22 mouse cellular contexts compared by ENCODE assay signal in the genomic region with DNA sequence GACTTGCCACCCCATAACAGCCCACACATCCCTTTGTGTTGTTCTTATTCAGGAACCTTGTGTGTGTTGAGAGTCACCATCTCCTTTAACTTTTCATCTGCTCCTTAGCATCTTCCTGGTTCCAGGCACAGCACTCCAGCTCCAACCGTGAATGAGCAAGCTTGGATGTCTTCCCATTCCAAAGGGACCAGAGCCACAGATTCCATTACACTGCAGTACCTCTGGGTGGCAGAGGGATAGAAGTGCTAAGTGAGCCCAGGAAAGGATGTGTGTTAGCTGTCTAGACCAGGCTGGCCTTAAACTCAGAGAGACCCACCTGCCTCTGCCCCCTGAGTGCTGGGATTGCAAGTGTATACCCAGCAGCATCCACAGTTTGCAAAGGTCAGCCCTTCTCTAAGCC. TPM values are rescaled to one million over a fixed set of nuclear protein-coding genes. Genes with fewer than 3 reads are reported as not detected.
DNase-seq lines count a peak whose midpoint lies in the region; ATAC-seq and TF ChIP-seq lines count a peak whose summit lies in the region.
"Had no signal": no experiment of that assay in that cellular context is flagged by ENCODE, and none has a peak within 500 bp of the region (broad histone marks: within the 10 kb centered on the region; RNA-seq: fewer than 3 reads in every experiment).

No protein-coding gene starts in this region.

- no peak overlapping the region for H3K4me3 ChIP-seq in gastrocnemius, adult 2 months
- no peak overlapping the region for H3K4me3 ChIP-seq in liver, adult 2 months (ENCODE audit: insufficient read depth, low read depth, low read length)
- H3K4me3 ChIP-seq in liver, embryonic 11.5 days (ENCODE audit: low read depth, low read length), result no peak overlapping the region
- H3K4me3 ChIP-seq: embryonic facial prominence, embryonic 10.5 days; forebrain, embryonic 12.5 days; heart, embryonic 10.5 days; megakaryocyte, embryonic 14.5 days; midbrain, embryonic 15.5 days; myocyte had no signal

- TF ChIP-seq POLR2A in liver, adult 2 months (IDR thresholded peaks at IDR 0.05; ENCODE audit: extremely low read depth, insufficient read depth, low read length), result no peak

- no peak for ATAC-seq in liver, embryonic 11.5 days (replicated peaks; ENCODE audit: low FRiP score)
- ATAC-seq: liver, postnatal 0 days; midbrain, embryonic 15.5 days had no signal

- 16% methylated on average over 1 of the region's 1 CpGs for WGBS in liver, adult 2 months
- 83% methylated on average over 1 of the region's 1 CpGs for WGBS in liver, embryonic 11.5 days

- no peaks in the 10 kb centered on the region for H3K36me3 ChIP-seq in liver, adult 2 months (ENCODE audit: control insufficient read depth, insufficient read depth, low read length)
- H3K36me3 ChIP-seq in liver, embryonic 11.5 days (ENCODE audit: control insufficient read depth, insufficient read depth, low read length), result no peaks in the 10 kb centered on the region
- H3K36me3 ChIP-seq: embryonic facial prominence, embryonic 10.5 days; forebrain, embryonic 12.5 days; heart, embryonic 10.5 days; midbrain, embryonic 15.5 days had no signal

- intact Hi-C loops in gastrocnemius, adult 2 months (cut with DNase I), result no loop called here

- H3K79me2 ChIP-seq in liver, adult 2 months (ENCODE audit: control insufficient read depth, insufficient read depth, low read length), result no peaks in the 10 kb centered on the region

- H3K27me3 ChIP-seq in liver, adult 2 months (ENCODE audit: control insufficient read depth, insufficient read depth, low read length), result no peaks in the 10 kb centered on the region
- no peaks in the 10 kb centered on the region for H3K27me3 ChIP-seq in liver, embryonic 11.5 days (replicated peaks; ENCODE audit: control insufficient read depth, insufficient read depth, low read length)
- H3K27me3 ChIP-seq: forebrain, embryonic 12.5 days; midbrain, embryonic 15.5 days had no signal

- peak overlapping the region; percentile 67; the same call in 1 of the 2 replicates for H3K27ac ChIP-seq in gastrocnemius, adult 2 months
- H3K27ac ChIP-seq in liver, adult 2 months (replicated peaks; ENCODE audit: insufficient read depth, low read depth, low read length), result no peak overlapping the region
- no peak overlapping the region for H3K27ac ChIP-seq in liver, embryonic 11.5 days (ENCODE audit: low read depth, low read length)
- H3K27ac ChIP-seq: embryonic facial prominence, embryonic 10.5 days; forebrain, embryonic 12.5 days; heart, embryonic 10.5 days; midbrain, embryonic 15.5 days had no signal

- DNase-seq in gastrocnemius, adult 2 months, result no peak
- DNase-seq in gastrocnemius, adult 18-20 months (ENCODE audit: low spot score), result no peak
- DNase-seq in liver, adult 2 months (ENCODE audit: extremely low read depth, low read depth, low spot score), result peak; percentile 57
- DNase-seq in liver, embryonic 11.5 days (ENCODE audit: low spot score), result no peak
- peak; percentile 80 for DNase-seq in adipocyte (ENCODE audit: low spot score)
- no peak for DNase-seq in thymus, postnatal 0 days (ENCODE audit: low spot score)
- no peak for DNase-seq in heart, adult 9 months (ENCODE audit: low spot score in 2 of 2)
- DNase-seq: adrenal gland, postnatal 36 days; B cell, adult 2 months; cerebellum, adult 9-10 months; gastrocnemius, postnatal 36 days; kidney, adult 8-10 months; kidney, postnatal 14 days; liver, postnatal 0 days; right cerebral cortex, postnatal 14 days; thymus, postnatal 14 days had no signal

- H3K9ac ChIP-seq in liver, adult 2 months (ENCODE audit: low read depth, low read length), result no peak overlapping the region
- no peak overlapping the region for H3K9ac ChIP-seq in liver, embryonic 11.5 days (ENCODE audit: low read depth, low read length)
- H3K9ac ChIP-seq: forebrain, embryonic 12.5 days; liver, postnatal 0 days; midbrain, embryonic 15.5 days had no signal

- no peaks in the 10 kb centered on the region for H3K9me3 ChIP-seq in liver, embryonic 11.5 days (ENCODE audit: control insufficient read depth, low read length)
- H3K9me3 ChIP-seq: embryonic facial prominence, embryonic 10.5 days; forebrain, embryonic 12.5 days; heart, embryonic 10.5 days; midbrain, embryonic 15.5 days had no signal

- peaks cover 19% of the 10 kb centered on the region for H3K4me1 ChIP-seq in liver, adult 2 months (ENCODE audit: control insufficient read depth, insufficient read depth, low read length)
- no peaks in the 10 kb centered on the region for H3K4me1 ChIP-seq in liver, embryonic 11.5 days (replicated peaks; ENCODE audit: control insufficient read depth, insufficient read depth, low read length)

- H3K4me2 ChIP-seq in liver, embryonic 11.5 days, result no peak overlapping the region
- H3K4me2 ChIP-seq: forebrain, embryonic 12.5 days; midbrain, embryonic 15.5 days had no signal

- TF ChIP-seq CTCF in gastrocnemius, adult 2 months (IDR thresholded peaks at IDR 0.05), result peak; percentile 17; the same call in 1 of the 2 replicates
- TF ChIP-seq CTCF in liver, adult 2 months (IDR thresholded peaks at IDR 0.05; ENCODE audit: low read depth, low read length), result peak; percentile 7; the same call in 1 of the 2 replicates

RNA-seq across cellular contexts. Expression of gene Noct, which starts 26.0 kb away (rescaled TPM):
- total RNA-seq in gastrocnemius, adult 2 months (2021), result 10 to 100 TPM; 23.7 to 34.3 TPM
- total RNA-seq in gastrocnemius, adult 18-20 months (2021), result 10 to 100 TPM; 22.5 to 28.0 TPM
- total RNA-seq in liver, adult 2 months (2014; rRNA removed), result 12.0 and 12.1 TPM in 2 replicates
- 9.8 and 12.5 TPM in 2 replicates for polyA plus RNA-seq in liver, adult 2 months (2012; rRNA removed)
- 29.0 and 30.7 TPM in 2 replicates for polyA plus RNA-seq in liver, embryonic 11.5 days (2014; fragmentation: Nextera tagmentation; extraction: Ambion mirVana)
- polyA plus RNA-seq in thymus, postnatal 0 days (2015; fragmentation: Nextera tagmentation; extraction: Ambion mirVana), result 10.2 and 11.3 TPM in 2 replicates

Comparison
In these comparisons a context has a peak if more than half of its experiments do, and no peak if none do; other contexts are left out.
1. DNase-seq: peak in liver, adult 2 months (single experiment) and adipocyte (single experiment); none in gastrocnemius, adult 2 months (single experiment), gastrocnemius, adult 18-20 months (single experiment), liver, embryonic 11.5 days (single experiment), thymus, postnatal 0 days (single experiment) and heart, adult 9 months (0 of 2).